Mouse (Mus musculus) limb, embryonic 12.5 days (tissue): ENCODE data around the gene Crybg1. TPM values are rescaled to one million over a fixed set of nuclear protein-coding genes. Genes with fewer than 3 reads are reported as not detected.

Source experiments
- ATAC-seq: fragments of 200-750 bp; cut with Nextera tagmentation; 2 replicates; pipeline ENCODE4 v1.8.0; 2017; ENCODE audit warnings: low read depth, moderate TSS enrichment; ENCODE audit not compliant: insufficient number of reproducible peaks, insufficient read depth, low FRiP score, low TSS enrichment
- H3K27ac ChIP-seq: fragments of 300-500 bp; sonication (generic); 2 replicates; pipeline ENCODE4 v1.5.1; 2016; ENCODE audit warnings: mild to moderate bottlenecking, moderate library complexity
- H3K27me3 ChIP-seq: fragments of 300-500 bp; sonication (generic); 2 replicates; pipeline ENCODE4 v1.6.1; 2016; ENCODE audit warnings: mild to moderate bottlenecking, moderate library complexity
- H3K36me3 ChIP-seq: fragments of 300-500 bp; sonication (generic); 2 replicates; pipeline ENCODE4 v1.6.1; 2016; ENCODE audit warnings: mild to moderate bottlenecking, moderate library complexity
- H3K4me1 ChIP-seq: fragments of 300-500 bp; sonication (generic); replicated peaks from 2 replicates; pipeline ENCODE4 v1.6.1; 2016
- H3K4me2 ChIP-seq: fragments of 300-500 bp; sonication (generic); 2 replicates; pipeline ENCODE4 v1.6.1; 2016; ENCODE audit warnings: mild to moderate bottlenecking, moderate library complexity
- H3K4me3 ChIP-seq: fragments of 300-500 bp; sonication (generic); replicated peaks from 2 replicates; pipeline ENCODE4 v1.5.1; 2016; ENCODE audit warnings: mild to moderate bottlenecking
- H3K9ac ChIP-seq: fragments of 300-500 bp; sonication (generic); replicated peaks from 2 replicates; pipeline ENCODE4 v1.6.1; 2016; ENCODE audit warnings: mild to moderate bottlenecking, moderate library complexity
- H3K9me3 ChIP-seq: fragments of 300-500 bp; sonication (generic); 2 replicates; pipeline ENCODE4 v1.6.1; 2016; ENCODE audit warnings: mild to moderate bottlenecking, moderate library complexity
- WGBS: fragments of 180-500 bp; shearing (Covaris S2); methylation state at CpG from one replicate; pipeline ENCODE4 v1.1.7; 2016; 5-methylcytosine and 5-hydroxymethylcytosine counted together
- polyA plus RNA-seq: library from polyadenylated mRNA; unstranded; fragments of >200 nt; fragmentation: Nextera tagmentation; extraction: Ambion mirVana; gene quantifications from 2 replicates; pipeline ENCODE4 v1.2.1, GENCODE M21; 2016

Gene Crybg1
- 1.2 and 1.5 TPM in 2 replicates for polyA plus RNA-seq

DNA sequence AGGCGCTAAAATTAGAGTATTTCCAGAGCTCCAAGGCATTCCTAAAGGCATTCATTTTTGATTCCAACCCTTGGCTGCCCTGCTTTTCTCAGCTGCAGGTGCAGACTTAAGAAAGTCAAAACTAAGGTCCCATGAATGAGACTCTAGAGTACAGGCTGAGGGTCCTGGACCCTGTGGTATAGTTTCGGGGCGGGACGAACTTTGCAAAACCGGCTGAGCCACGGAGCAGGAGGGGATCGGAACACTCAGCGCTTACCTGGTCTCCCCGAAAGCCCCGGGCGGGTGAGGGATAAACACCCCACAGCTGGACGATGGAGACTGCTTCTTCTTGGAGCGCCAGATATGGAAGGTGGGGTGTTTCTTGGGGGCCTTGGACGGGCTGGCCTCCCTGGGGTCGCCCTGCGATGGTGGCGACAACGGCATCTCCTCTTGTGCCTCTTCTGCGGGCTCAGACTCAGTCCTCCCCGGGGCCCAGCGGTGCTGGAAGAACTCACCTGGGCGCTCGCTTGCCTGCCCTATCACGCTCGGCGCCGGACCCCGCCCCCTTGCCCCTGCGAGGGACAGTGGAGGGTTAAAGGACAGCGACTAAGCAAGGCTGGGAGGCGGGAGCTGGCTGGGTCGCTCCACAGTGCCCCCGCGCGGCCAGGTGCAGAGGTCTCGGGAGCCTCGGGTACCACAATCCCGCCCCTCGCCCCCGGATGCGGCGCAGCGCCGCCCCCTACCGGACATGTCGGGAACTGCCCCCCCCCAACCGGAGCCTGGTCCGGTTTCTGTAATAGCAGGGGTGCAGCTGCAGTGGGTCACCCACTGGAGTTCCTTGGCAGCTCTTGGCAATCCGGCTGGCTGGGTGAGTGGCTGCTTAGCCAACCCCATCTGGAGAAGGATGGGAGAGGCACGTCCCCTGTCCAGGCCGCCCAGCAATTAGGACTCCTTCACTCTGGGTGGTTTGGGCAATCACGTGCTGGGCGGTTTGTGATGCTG is at the start of gene Crybg1:
Crybg1 (minus strand) TSS at position 517 of the 981 bp plus-strand sequence.
- peak; percentile 74 for ATAC-seq
- H3K27ac ChIP-seq, result no peak within 1 kb of the TSS
- peak within 1 kb of the TSS; percentile 44 for H3K9ac ChIP-seq
- WGBS, result 4% methylated on average over 53 of the region's 53 CpGs
- H3K27me3 ChIP-seq, result peaks cover 11% of the 10 kb centered on the region
- no peaks in the 10 kb centered on the region for H3K9me3 ChIP-seq
- no peaks in the 10 kb centered on the region for H3K36me3 ChIP-seq
- H3K4me3 ChIP-seq, result peak within 1 kb of the TSS; percentile 47
- H3K4me2 ChIP-seq, result peak within 1 kb of the TSS; percentile 86
- H3K4me1 ChIP-seq, result peaks cover 10% of the 10 kb centered on the region

DNA sequence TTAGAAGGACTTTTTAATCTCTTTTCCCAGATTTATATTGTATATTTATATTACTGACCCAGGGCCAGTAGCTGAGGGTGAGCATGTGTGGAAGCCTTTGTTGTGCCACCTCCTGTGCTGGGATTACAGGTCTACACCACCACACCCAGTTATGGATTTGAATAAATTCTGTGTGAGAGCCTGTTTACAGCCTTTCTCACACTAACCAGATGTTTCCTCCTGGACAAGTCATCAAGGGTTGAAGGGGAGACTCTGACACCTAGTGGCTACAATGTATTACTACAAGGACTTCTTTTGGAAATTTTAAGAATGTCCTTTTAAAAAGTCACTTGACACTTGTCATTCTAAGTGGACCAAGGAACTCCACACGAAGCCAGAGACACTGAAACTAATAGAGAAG is 28.7 kb upstream of the Crybg1 start:
- H3K27ac ChIP-seq, result no peak overlapping the region
- no peak overlapping the region for H3K4me3 ChIP-seq
- no peaks in the 10 kb centered on the region for H3K9me3 ChIP-seq
- no peaks in the 10 kb centered on the region for H3K36me3 ChIP-seq
- H3K4me2 ChIP-seq, result no peak overlapping the region
- peaks cover 8% of the 10 kb centered on the region; the same call in 1 of the 2 replicates for H3K4me1 ChIP-seq
- 0 out of 2 replicates have a peak, but pooled peaks have one; percentile 76 for ATAC-seq
- no peak overlapping the region for H3K9ac ChIP-seq
- WGBS, result 0% methylated on average over 1 of the region's 1 CpGs
- H3K27me3 ChIP-seq, result no peaks in the 10 kb centered on the region

DNA sequence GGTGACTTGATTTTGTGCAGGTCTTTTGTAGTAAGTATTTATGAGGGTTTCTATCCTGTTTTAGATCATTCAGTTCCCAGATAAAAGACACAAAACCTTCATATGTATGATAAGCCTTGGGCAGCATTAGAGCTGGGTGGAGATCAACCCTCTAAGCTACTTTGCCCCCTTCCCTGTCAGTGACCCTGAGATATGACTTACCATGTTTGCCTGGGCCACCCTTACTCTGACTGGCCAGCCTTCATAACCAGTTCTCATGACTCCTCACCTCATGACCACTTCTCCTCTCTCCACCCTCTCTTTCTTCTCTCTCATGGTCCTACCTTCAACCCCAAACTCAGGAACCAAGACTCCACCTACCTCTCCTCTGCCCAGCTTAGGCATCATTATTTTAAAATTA is 27.9 kb upstream of the Crybg1 start:
- no peak for ATAC-seq
- Histone ChIP-seq H3K9ac (no peak overlapping the region), H3K4me1 (peaks cover 13% of the 10 kb centered on the region)

DNA sequence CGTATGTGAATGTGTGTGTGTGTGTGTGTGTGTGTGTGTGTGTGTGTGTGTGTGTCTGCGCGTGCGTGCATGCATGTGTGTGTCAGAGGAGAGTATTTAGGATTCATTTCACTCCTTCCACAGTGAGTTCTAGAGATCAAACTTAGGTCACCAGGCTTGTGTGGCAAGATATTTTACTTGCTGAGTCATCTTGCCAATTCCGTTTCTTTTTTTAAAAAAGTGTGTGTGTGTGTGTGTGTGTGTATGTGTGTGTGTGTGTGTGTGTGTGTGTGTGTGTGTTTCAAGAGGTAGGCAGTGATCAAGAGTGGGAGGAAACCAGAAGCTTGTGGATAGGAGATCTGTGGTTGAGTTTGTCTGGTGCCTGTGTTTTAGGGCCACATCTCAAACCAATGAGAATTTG is 27.5 kb upstream of the Crybg1 start:
- no peaks in the 10 kb centered on the region for H3K27me3 ChIP-seq
- 87% methylated on average over 5 of the region's 5 CpGs for WGBS
- no peaks in the 10 kb centered on the region for H3K36me3 ChIP-seq
- H3K4me1 ChIP-seq, result peaks cover 17% of the 10 kb centered on the region
- no peak for ATAC-seq
- no peak overlapping the region for H3K4me2 ChIP-seq
- H3K9ac ChIP-seq, result no peak overlapping the region
- no peak overlapping the region for H3K27ac ChIP-seq
- H3K4me3 ChIP-seq, result no peak overlapping the region
- H3K9me3 ChIP-seq, result no peaks in the 10 kb centered on the region

More for the DNA sequence above, 27.9 kb upstream of the Crybg1 start:
- Histone ChIP-seq H3K27me3 (no peaks in the 10 kb centered on the region), H3K36me3 (no peaks in the 10 kb centered on the region), H3K4me2 (no peak overlapping the region), H3K27ac (no peak overlapping the region), H3K9me3 (no peaks in the 10 kb centered on the region), H3K4me3 (no peak overlapping the region)

DNA sequence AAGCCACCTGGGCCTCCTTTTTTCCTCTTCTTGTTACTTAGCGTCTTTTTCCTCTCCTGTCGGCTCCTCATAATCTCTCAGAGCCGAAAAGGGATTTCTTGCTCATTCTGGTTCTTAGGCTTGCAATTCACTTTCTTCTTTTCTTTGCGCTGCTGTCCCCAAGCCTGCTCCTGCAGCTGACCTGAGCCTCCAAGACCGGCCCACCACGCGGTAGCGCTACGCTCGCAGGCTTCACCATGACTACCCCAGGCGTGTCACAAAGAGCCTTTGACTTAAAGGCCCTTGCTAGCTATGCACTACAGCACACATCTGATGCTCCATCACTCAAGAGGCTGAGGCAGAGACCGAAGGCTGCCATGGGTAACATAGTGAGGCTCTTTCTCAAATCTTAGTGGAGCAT is 21.5 kb upstream of the Crybg1 start:
- 89% methylated on average over 12 of the region's 12 CpGs for WGBS
- no peak overlapping the region for H3K9ac ChIP-seq
- no peak overlapping the region for H3K4me3 ChIP-seq
- no peak overlapping the region for H3K27ac ChIP-seq
- peaks cover 9% of the 10 kb centered on the region for H3K4me1 ChIP-seq
- no peaks in the 10 kb centered on the region for H3K9me3 ChIP-seq
- ATAC-seq, result no peak
- H3K4me2 ChIP-seq, result no peak overlapping the region
- no peaks in the 10 kb centered on the region for H3K36me3 ChIP-seq
- no peaks in the 10 kb centered on the region for H3K27me3 ChIP-seq

DNA sequence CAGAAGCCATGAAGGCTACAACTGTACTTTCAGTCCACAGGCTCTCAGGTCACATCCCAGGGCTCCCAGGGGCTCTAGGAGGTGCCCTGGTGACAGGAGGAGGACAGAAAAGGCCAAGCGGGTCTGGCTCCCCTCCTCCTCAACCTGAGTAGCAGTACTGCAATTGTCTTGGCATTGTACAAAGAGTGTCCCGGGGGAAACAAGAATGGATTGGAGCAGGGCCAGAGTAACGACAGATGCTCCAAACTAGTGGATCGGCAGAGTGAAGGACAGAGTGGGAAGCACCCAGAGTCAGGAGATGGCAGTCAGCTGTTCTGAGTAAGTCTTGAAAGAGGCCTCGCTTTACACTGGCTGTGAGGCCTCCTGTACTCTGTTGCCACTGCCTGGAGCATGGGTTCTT is 18.4 kb upstream of the Crybg1 start:
- peaks cover 9% of the 10 kb centered on the region for H3K4me1 ChIP-seq
- no peak overlapping the region for H3K9ac ChIP-seq
- no peak for ATAC-seq
- no peaks in the 10 kb centered on the region for H3K27me3 ChIP-seq
- 88% methylated on average over 5 of the region's 5 CpGs for WGBS
- no peaks in the 10 kb centered on the region for H3K9me3 ChIP-seq
- no peak overlapping the region for H3K27ac ChIP-seq
- H3K36me3 ChIP-seq, result no peaks in the 10 kb centered on the region
- H3K4me3 ChIP-seq, result no peak overlapping the region
- no peak overlapping the region for H3K4me2 ChIP-seq

DNA sequence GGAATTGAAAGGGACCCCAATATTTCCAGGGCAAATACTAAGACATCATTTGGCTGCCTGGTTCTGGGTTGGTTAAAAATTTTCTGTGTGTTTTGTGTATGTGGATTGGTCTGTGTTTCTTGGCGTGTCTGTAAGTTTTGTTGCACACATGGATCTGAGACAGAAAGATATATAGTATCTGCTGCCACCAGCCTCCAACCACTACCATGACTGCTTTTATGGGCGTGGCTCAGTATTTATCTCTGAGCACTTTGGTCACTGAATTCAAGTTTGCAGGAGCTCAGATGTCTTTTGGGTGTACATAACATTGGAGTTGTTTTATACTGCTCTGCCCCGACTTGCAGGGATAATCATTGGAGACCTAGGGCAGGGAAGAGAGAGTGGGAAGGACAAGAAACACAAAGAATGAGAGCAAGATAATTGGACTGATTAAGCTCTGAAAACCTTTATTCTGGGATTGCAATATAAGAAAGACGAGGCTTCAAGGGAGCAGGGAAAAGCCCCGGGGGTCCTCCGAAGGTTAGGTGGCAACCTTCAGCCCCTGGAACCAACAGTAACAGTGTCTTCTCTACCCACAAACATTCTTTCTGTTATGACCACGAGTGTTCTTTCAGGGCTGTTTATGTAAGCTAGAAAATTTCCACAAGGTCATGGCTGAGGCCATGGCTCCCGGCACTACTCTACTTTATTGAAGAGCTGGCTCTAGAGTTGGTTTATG is 15.8 kb upstream of the Crybg1 start:
- WGBS, result 80% methylated on average over 8 of the region's 8 CpGs
- H3K9me3 ChIP-seq, result no peaks in the 10 kb centered on the region
- ATAC-seq, result no peak

DNA sequence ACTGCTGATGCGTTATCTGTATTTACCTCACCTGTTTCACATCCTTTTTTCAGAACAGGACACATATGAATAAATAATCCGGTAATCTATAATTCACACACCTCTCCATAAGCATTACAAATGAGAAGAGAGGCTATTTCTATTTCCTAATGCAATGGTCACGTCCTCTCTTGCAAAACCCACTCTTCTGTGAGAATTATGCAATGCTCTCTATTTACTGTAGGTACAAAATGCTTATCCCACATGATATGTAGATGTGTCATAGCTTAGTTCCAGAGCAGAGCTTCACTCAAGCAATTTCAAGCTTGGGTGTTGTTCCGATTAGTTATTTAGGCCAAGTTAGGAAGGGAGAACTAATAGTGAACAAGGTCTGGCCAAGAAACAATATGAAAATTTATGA is 14.4 kb upstream of the Crybg1 start:
- 88% methylated on average over 4 of the region's 4 CpGs for WGBS
- H3K9ac ChIP-seq, result no peak overlapping the region
- no peak for ATAC-seq

More for the DNA sequence above, 15.8 kb upstream of the Crybg1 start:
- 0 out of 2 replicates have a peak, but pooled peaks cover 4% of the 10 kb centered on the region for H3K4me1 ChIP-seq
- no peaks in the 10 kb centered on the region for H3K36me3 ChIP-seq
- H3K27ac ChIP-seq, result no peak overlapping the region
- H3K9ac ChIP-seq, result no peak overlapping the region
- H3K27me3 ChIP-seq, result no peaks in the 10 kb centered on the region
- H3K4me3 ChIP-seq, result no peak overlapping the region
- H3K4me2 ChIP-seq, result no peak overlapping the region

DNA sequence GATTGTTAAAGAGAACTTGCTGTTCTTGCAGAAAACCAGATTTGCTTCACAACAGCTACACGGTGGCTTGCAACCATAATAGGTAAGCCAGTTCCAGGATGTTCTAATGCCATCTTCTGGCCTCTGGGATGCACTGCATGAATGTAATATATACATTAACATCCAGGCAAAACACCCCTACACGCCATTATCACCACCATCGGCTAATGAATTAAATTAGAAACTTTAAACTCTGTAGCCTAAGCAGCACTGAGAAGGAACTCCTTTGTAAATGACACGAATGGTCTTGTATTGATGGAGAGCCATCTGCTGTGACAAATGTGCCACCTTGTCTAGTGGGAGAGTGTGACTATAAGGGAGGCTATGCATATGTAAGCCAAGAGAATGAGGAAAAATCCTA is 11.5 kb upstream of the Crybg1 start:
- no peak overlapping the region for H3K27ac ChIP-seq
- no peaks in the 10 kb centered on the region for H3K27me3 ChIP-seq
- H3K4me2 ChIP-seq, result no peak overlapping the region
- H3K36me3 ChIP-seq, result no peaks in the 10 kb centered on the region
- H3K9me3 ChIP-seq, result no peaks in the 10 kb centered on the region
- 58% methylated on average over 4 of the region's 4 CpGs for WGBS
- no peak overlapping the region for H3K4me3 ChIP-seq
- H3K4me1 ChIP-seq, result peaks cover 12% of the 10 kb centered on the region; the same call in 1 of the 2 replicates
- no peak for ATAC-seq
- H3K9ac ChIP-seq, result no peak overlapping the region

More for the DNA sequence above, 14.4 kb upstream of the Crybg1 start:
- Histone ChIP-seq H3K4me1 (0 out of 2 replicates have a peak, but pooled peaks cover 4% of the 10 kb centered on the region), H3K9me3 (no peaks in the 10 kb centered on the region), H3K27me3 (no peaks in the 10 kb centered on the region), H3K27ac (no peak overlapping the region), H3K4me2 (no peak overlapping the region), H3K4me3 (no peak overlapping the region), H3K36me3 (no peaks in the 10 kb centered on the region)

DNA sequence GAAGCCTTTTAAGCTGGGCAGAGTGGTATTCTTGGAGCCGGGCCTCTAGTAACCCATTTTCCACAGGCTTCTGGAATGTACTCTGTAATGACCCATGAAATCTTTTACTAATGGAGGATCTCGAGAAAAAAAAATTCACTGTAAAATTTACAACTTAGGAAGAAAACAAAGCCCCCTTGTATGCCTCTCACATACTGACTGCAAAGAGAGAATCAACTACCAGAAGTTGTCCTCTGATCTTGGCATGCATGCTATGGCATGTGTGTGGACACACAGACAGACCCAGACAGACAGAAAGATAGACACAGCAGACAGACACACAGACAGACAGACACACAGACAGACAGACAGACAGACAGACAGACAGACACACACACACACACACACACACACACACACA is 8.8 kb upstream of the Crybg1 start:
- peaks cover 12% of the 10 kb centered on the region; the same call in 1 of the 2 replicates for H3K4me1 ChIP-seq
- no peak for ATAC-seq
- H3K9me3 ChIP-seq, result no peaks in the 10 kb centered on the region
- no peak overlapping the region for H3K4me2 ChIP-seq
- no peak overlapping the region for H3K9ac ChIP-seq
- H3K27me3 ChIP-seq, result no peaks in the 10 kb centered on the region
- 25% methylated on average over 2 of the region's 2 CpGs for WGBS
- H3K27ac ChIP-seq, result peak overlapping the region; percentile 67; the same call in 1 of the 2 replicates
- no peak overlapping the region for H3K4me3 ChIP-seq
- no peaks in the 10 kb centered on the region for H3K36me3 ChIP-seq

DNA sequence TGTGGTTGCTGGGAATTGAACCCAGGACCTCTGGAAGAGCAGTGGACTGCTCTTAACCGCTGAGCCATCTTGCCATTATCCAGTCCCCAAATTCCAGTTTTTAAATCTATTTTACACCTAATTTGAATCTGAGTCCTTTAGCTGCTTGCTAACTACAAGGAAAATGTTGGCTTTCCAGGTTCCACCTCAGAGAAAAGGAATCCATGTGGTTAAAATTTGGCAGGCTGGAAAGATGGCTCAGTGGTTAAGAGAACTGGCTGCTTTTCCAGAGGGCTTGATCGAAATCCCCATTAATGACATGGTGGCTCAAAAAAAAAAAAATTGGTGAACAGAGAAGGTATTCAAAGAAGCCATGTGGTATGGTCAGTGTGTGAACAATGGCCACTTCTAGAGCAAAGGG is 1.8 kb upstream of the Crybg1 start:
- H3K4me3 ChIP-seq, result no peak overlapping the region
- WGBS, result 89% methylated on average over 2 of the region's 2 CpGs
- no peak for ATAC-seq
- H3K4me2 ChIP-seq, result no peak overlapping the region
- H3K4me1 ChIP-seq, result peaks cover 10% of the 10 kb centered on the region
- H3K9ac ChIP-seq, result no peak overlapping the region
- H3K9me3 ChIP-seq, result no peaks in the 10 kb centered on the region
- peaks cover 11% of the 10 kb centered on the region for H3K27me3 ChIP-seq
- H3K27ac ChIP-seq, result no peak overlapping the region
- no peaks in the 10 kb centered on the region for H3K36me3 ChIP-seq
